Comparison of ENCODE assay signal across 8 mouse cellular contexts in genomic region chr3:153831014-153831872, GRCm38 (mm10). TPM values are rescaled to one million over a fixed set of nuclear protein-coding genes. Genes with fewer than 3 reads are reported as not detected.
DNase-seq lines count a peak whose midpoint lies in the region; ATAC-seq and TF ChIP-seq lines count a peak whose summit lies in the region.

No protein-coding gene starts in this region.

- no peak overlapping the region for H3K27ac ChIP-seq in left cerebral cortex, adult 2 months
- H3K27ac ChIP-seq in liver, adult 2 months (replicated peaks; ENCODE audit: insufficient read depth, low read depth, low read length) = no peak overlapping the region
- H3K27ac ChIP-seq in thymus, adult 2 months (ENCODE audit: control insufficient read depth, insufficient read depth, low read length) = no peak overlapping the region

- peak; percentile 40 for TF ChIP-seq CTCF in left cerebral cortex, adult 2 months (IDR thresholded peaks at IDR 0.05)
- TF ChIP-seq CTCF in liver, adult 2 months (IDR thresholded peaks at IDR 0.05; ENCODE audit: low read depth, low read length) = peak; percentile 19; the same call in 1 of the 2 replicates
- peak; percentile 48; the same call in 1 of the 2 replicates for TF ChIP-seq CTCF in thymus, adult 2 months (IDR thresholded peaks at IDR 0.05; ENCODE audit: borderline replicate concordance, control insufficient read depth, extremely low read depth, insufficient read depth, low read length, poor library complexity)

- TF ChIP-seq POLR2A in liver, adult 2 months (IDR thresholded peaks at IDR 0.05; ENCODE audit: extremely low read depth, insufficient read depth, low read length) = no peak
- TF ChIP-seq POLR2A in thymus, adult 2 months (IDR thresholded peaks at IDR 0.05; ENCODE audit: control insufficient read depth, extremely low read depth, insufficient read depth, low read length, poor library complexity) = no peak

- no peaks in the 10 kb centered on the region for H3K4me1 ChIP-seq in liver, adult 2 months (ENCODE audit: control insufficient read depth, insufficient read depth, low read length)
- no peaks in the 10 kb centered on the region for H3K4me1 ChIP-seq in thymus, adult 2 months (replicated peaks; ENCODE audit: control insufficient read depth, insufficient read depth, low read length)

- H3K27me3 ChIP-seq in liver, adult 2 months (ENCODE audit: control insufficient read depth, insufficient read depth, low read length) = no peaks in the 10 kb centered on the region
- H3K27me3 ChIP-seq in thymus, adult 2 months (ENCODE audit: control insufficient read depth, insufficient read depth, low read length) = no peaks in the 10 kb centered on the region

- no peak overlapping the region for H3K9ac ChIP-seq in liver, adult 2 months (ENCODE audit: low read depth, low read length)

- 81% methylated on average over 11 of the region's 11 CpGs for WGBS in liver, adult 2 months
- WGBS in thymus, adult 2 months = 57% methylated on average over 11 of the region's 11 CpGs

- H3K4me3 ChIP-seq in left cerebral cortex, adult 2 months = no peak overlapping the region
- H3K4me3 ChIP-seq in liver, adult 2 months (ENCODE audit: insufficient read depth, low read depth, low read length) = no peak overlapping the region
- no peak overlapping the region for H3K4me3 ChIP-seq in thymus, adult 2 months (ENCODE audit: control insufficient read depth, insufficient read depth, low read length)

- no peak for DNase-seq in left cerebral cortex, adult 2 months (ENCODE audit: extremely low spot score in 1 of 2, low spot score in 2 of 2)
- DNase-seq in left cerebral cortex, adult 18-20 months (ENCODE audit: low spot score in 2 of 2) = no peak
- peak; percentile 86 for DNase-seq in cerebellum, adult 11 months
- DNase-seq in liver, adult 2 months (ENCODE audit: extremely low read depth, low read depth, low spot score) = no peak
- peak; percentile 35 for DNase-seq in thymus, adult 2 months
- no peak for DNase-seq in left cerebral cortex, postnatal 10 days (ENCODE audit: extremely low spot score in 1 of 2, low spot score in 2 of 2)
- no peak for DNase-seq in layer of hippocampus, adult 18-20 months (ENCODE audit: low spot score in 2 of 2)

- ATAC-seq in erythroid progenitor cell, adult 5-6 weeks (replicated peaks; ENCODE audit: low FRiP score, poor library complexity, severe bottlenecking) = peak; percentile 81

- H3K36me3 ChIP-seq in liver, adult 2 months (ENCODE audit: control insufficient read depth, insufficient read depth, low read length) = no peaks in the 10 kb centered on the region
- H3K36me3 ChIP-seq in thymus, adult 2 months (ENCODE audit: control insufficient read depth, insufficient read depth, low read length) = no peaks in the 10 kb centered on the region

- H3K79me2 ChIP-seq in liver, adult 2 months (ENCODE audit: control insufficient read depth, insufficient read depth, low read length) = no peaks in the 10 kb centered on the region

- intact Hi-C loops in left cerebral cortex, adult 2 months (cut with DNase I) = no loop called here
- intact Hi-C loops in left cerebral cortex, postnatal 10 days (cut with DNase I) = no loop called here

RNA-seq across cellular contexts. Expression of gene Asb17, which starts 12.8 kb away (rescaled TPM):
- total RNA-seq in left cerebral cortex, adult 2 months (2021) = not detected
- total RNA-seq in left cerebral cortex, adult 18-20 months (2021) = not detected
- 0.72 TPM in 1 of 2 replicates, not detected in the other for total RNA-seq in erythroid progenitor cell, adult 5-6 weeks (2015; ENCODE audit: low replicate concordance)
- not detected in 2 replicates for total RNA-seq in erythroid progenitor cell, adult 5-6 weeks (2017; ENCODE audit: low replicate concordance)
- not detected in 2 replicates for total RNA-seq in liver, adult 2 months (2014; rRNA removed)
- not detected in 2 replicates for polyA plus RNA-seq in liver, adult 2 months (2012; rRNA removed)
- polyA plus RNA-seq in thymus, adult 2 months (2012; rRNA removed) = not detected in 2 replicates
- total RNA-seq in left cerebral cortex, postnatal 10 days (2021) = not detected
- total RNA-seq in layer of hippocampus, adult 18-20 months (2021) = not detected

Comparison
In these comparisons a context has a peak if more than half of its experiments do, and no peak if none do; other contexts are left out.
1. DNase-seq: peak in cerebellum, adult 11 months (single experiment) and thymus, adult 2 months (single experiment); none in left cerebral cortex, adult 2 months (0 of 2), left cerebral cortex, adult 18-20 months (0 of 2), liver, adult 2 months (single experiment), left cerebral cortex, postnatal 10 days (0 of 2) and layer of hippocampus, adult 18-20 months (0 of 2).
2. Peak in every context shown above with its lines, with median percentiles within 50 percentile points of each other: CTCF ChIP-seq.